Mouse (Mus musculus): Measurements from ENCODE around the gene Psmd14.

Psmd14 gene

DNA sequence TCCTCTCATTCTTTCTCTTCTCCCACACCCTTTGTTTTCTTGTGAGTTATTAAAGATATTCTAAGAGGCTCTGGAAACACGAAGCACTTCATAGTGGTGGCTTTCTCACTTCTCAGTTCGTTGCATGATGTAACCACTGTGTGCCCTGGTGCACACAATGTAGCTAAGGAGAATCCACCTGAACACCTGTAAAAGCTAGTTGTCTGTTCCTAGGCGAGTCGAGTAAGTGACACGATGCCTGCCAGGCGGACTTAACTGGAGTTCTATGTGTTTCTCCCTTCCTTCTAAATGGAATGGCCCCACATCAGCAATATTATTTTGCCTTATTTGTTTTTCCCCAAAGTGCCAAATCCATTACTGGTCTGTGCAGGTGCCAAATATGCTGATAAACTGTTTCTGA lies 101.6 kb downstream of the Psmd14 start:
- no peak for DNase-seq (ENCODE audit: low read depth)

DNA sequence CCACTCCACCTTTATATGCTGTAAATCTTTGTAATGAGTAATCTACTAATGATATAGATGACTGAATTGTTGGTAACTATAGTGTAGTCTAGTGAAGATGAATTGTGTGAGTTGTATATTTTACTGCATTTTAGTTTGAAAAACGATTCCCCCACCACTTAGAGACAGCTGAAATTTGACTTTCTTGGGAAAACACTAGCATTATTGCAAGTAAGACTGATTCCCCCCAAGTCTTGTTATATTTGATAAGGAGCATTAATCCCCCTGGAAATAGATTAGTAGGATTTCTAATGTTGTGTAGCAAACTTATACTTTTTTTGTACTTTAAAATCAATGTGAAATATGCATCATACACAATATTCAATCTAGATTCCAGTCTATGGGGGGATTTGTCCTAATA lies 102.0 kb downstream of the Psmd14 start:
- no peak for DNase-seq (ENCODE audit: low read depth)

DNA sequence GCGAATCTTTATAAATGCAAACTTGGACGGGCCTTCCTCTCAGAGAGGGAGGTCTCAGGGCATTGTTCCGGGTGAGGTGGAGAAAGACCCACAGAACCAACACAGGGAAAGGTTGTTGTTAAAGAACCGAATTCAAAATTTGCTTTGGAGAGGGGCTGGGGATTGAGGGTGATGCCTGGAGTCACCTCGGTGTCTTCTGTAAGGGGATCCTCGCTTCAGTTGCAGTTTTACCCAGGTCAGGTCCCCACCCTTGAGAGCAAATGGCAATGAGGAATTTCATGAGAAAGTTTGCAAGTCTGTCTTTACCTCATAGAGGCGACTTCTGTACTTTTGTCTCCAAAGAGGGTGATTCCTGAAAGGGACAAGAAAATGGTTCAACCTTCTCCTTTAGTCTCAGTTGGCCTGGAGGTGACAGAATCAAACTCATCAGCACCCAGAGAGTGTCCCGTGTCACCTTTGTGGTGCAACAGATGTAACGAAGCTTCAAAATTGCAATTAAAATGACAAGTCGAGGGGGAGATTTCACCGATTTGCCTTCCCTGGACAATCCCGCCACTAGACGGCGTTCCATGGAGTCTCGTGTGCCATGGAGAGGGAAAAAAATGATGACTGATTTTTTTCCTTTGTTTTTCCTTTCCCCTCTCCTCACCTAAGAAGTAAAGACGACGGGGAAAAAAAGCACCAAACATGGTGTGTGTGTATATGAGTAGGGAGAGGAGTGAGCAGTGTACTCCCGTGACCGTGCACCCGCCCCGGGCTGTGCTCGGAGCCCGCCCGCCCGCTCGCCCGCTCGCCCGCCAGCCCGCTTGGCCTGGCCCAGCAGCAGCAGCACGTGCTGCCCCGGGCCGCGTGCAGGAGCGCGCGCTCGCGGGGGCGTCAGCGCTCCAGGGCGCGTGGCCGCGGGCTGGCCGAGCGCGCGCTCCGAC lies 103.3 kb downstream of the Psmd14 start:
- DNase-seq (ENCODE audit: low read depth): no peak

DNA sequence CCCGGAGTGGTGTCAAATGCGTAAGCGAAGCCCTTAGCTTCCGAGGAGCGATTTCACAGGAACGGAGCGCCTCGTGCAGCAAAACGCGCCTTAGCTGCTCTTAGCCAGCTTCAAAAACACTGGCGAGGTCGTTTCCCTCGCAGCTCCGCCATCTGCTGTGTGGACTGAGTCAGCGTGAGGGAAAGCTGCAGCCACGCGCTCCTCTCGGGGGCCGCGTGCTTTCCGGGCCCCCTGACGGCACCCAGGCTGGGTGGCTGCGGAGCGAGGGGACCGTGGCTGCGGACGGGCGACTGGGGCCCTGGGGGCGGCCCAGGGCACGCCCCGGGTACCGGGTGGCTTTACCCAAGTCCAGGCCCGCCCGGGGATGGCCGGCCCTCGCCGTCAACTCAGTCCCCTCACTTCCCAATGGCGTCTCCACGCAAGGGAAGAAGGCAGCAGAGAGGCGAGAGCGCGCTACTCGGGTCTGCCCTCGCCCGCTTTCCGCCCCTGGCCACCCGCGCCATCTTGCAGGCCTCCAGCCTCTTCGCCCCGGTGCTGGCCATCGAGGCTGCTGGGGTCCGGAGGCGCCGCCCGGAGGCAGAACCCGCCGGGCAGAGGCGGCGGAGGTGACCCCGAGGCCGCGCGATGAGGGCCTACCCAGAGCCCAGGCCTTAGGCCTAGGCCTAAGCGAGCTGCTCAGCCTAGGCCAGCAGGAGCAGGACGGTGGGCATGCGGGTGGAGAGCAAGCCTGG lies 104.3 kb downstream of the Psmd14 start:
- DNase-seq (ENCODE audit: low read depth): no peak

- no peak for DNase-seq (ENCODE audit: low read depth)
Observed at GRCm38 (mm10) chr2:61818197-61818596, 106.7 kb downstream of the Psmd14 start.

DNA sequence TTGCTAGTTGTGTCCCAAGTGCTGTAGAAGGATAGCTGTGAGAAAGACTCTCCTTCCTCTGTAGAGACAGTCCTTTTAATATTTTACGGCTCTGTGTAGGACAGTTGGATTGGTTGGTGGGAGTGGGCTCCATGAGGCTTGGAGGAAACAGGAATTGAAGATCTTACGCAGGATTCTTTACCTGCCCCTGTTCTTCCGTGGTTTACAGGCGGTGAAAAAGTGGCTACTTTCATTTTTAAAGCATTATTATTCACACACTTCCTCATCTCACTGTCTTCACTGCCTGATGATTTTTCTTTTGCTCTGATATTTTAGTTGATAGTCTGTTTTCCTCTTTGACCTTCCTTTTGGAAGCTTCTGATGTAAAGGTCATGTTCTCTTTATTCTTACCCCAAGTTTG lies 108.7 kb downstream of the Psmd14 start:
- peak; percentile 48 for DNase-seq (ENCODE audit: low read depth)

DNA sequence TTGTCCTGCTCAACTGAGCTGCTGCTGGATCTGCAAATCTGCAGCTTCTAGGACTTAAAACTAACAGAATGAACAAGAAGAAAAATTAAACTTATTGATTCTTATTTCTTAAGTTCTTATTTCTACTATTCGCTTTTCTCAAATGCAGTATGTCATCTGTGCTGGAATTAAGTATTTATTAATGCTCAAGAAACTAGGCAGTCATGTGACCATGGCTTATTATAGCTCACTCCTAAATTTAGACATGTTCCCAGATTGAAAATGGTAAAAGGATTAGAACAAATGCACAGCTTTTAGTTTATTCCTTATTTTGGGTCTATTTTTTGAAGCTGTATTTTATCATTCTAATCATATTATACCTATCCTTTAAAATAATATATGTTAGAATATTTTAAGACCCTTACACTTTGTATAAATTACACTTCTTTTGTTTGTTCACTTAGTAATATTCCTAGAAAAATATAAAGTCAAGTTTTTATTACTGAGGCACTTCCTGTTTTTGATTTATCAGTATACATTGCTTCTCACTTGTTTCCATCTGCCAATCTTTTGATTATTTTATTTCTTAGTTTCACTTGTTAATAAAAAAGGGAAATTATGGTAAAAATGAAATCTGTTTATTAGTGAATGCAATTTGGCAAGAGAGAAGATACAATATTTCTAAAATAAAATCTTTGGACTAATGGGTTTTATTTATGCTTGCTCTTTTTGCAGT lies 112.1 kb downstream of the Psmd14 start:
- DNase-seq (ENCODE audit: low read depth): no peak

- no peak for DNase-seq (ENCODE audit: low read depth)
Observed at GRCm38 (mm10) chr2:61837243-61837806, 125.8 kb downstream of the Psmd14 start.

All from 416B (cell line).